Mouse (Mus musculus) gastrocnemius, adult 2 months (tissue): ENCODE measurements around the gene Taf10. TPM values are rescaled to one million over a fixed set of nuclear protein-coding genes. Genes with fewer than 3 reads are reported as not detected.
"Not testable (repeated sequence)": the region's sequence is repeated elsewhere in the genome, so short reads cannot be mapped to it uniquely, and the experiment has no call there.

ENCODE experiments used
- DNase-seq: peaks from one replicate; pipeline ENCODE4 v3.0.0; 2022
- H3K27ac ChIP-seq: fragments of 200-600 bp; 2 replicates; pipeline ENCODE4 v1.8.1; 2022; ENCODE audit warnings: mild to moderate bottlenecking
- H3K4me3 ChIP-seq: fragments of 200-600 bp; 2 replicates; pipeline ENCODE4 v1.8.1; 2022; ENCODE audit warnings: mild to moderate bottlenecking, moderate library complexity
- CTCF ChIP-seq: fragments of 200-600 bp; IDR thresholded peaks from 2 replicates; pipeline ENCODE4 v1.8.1; 2022; ENCODE audit warnings: antibody characterized with exemption, mild to moderate bottlenecking, moderate library complexity
- intact Hi-C: fragments of 180-260 bp; cut with DNase I; formaldehyde crosslinking; loops from one replicate; pipeline ENCODE4 v1.15.1; 2025
- total RNA-seq, 2 experiments: library from RNA; stranded (reverse); gene quantifications; 2 replicates each; pipeline ENCODE4 v1.2.3; 2021

Taf10 gene
- total RNA-seq, 2 experiments from 2014 or later: 78.6 to 100 TPM

GRCm38 (mm10) chr7:105741978-105742377 lies 2.2 kb downstream of the Taf10 start:
- TF ChIP-seq CTCF: no peak
- H3K27ac ChIP-seq: no peak overlapping the region
- no peak for DNase-seq
- no peak overlapping the region for H3K4me3 ChIP-seq
- intact Hi-C loops: no loop called here

GRCm38 (mm10) chr7:105740851-105741250 lies 3.3 kb downstream of the Taf10 start:
- DNase-seq: no peak
- H3K4me3 ChIP-seq: no peak overlapping the region

GRCm38 (mm10) chr7:105740089-105740795 lies 3.9 kb downstream of the Taf10 start:
- TF ChIP-seq CTCF: no peak
- intact Hi-C loops: no loop called here
- DNase-seq: no peak
- Histone ChIP-seq H3K4me3 (no peak overlapping the region), H3K27ac (peak overlapping the region; percentile 99)

More at GRCm38 (mm10) chr7:105740851-105741250, 3.3 kb downstream of the Taf10 start:
- no peak for TF ChIP-seq CTCF
- intact Hi-C loops: no loop called here
- no peak overlapping the region for H3K27ac ChIP-seq

GRCm38 (mm10) chr7:105738948-105739347 lies 5.2 kb downstream of the Taf10 start:
- peak; percentile 68 for DNase-seq
- TF ChIP-seq CTCF: no peak
- intact Hi-C loops: loop anchor here (5.0 to 10.0 kb wide), 2 partner anchors 97 to 184 kb away; partner anchors contain the start of genes Arfip2, Gm45799, Smpd1 and Timm10b

GRCm38 (mm10) chr7:105738286-105738685 lies 5.9 kb downstream of the Taf10 start:
- peak overlapping the region; percentile 99 for H3K27ac ChIP-seq
- no peak for DNase-seq
- H3K4me3 ChIP-seq: peak overlapping the region; percentile 77
- TF ChIP-seq CTCF: no peak
- intact Hi-C loops: loop anchor here (5.0 to 10.0 kb wide), 2 partner anchors 96 to 183 kb away; partner anchors contain the start of genes Arfip2, Gm45799, Smpd1 and Timm10b

More at GRCm38 (mm10) chr7:105738948-105739347, 5.2 kb downstream of the Taf10 start:
- peak overlapping the region; percentile 99 for H3K27ac ChIP-seq
- H3K4me3 ChIP-seq: peak overlapping the region; percentile 77

GRCm38 (mm10) chr7:105737648-105738047 lies 6.5 kb downstream of the Taf10 start:
- no peak for DNase-seq
- peak overlapping the region; percentile 77 for H3K4me3 ChIP-seq
- peak overlapping the region; percentile 99 for H3K27ac ChIP-seq
- intact Hi-C loops: loop anchor here (2.0 to 10.0 kb wide), 3 partner anchors 73 to 183 kb away; partner anchors contain the start of genes Arfip2, Gm45799, Mrpl17 and Smpd1
- TF ChIP-seq CTCF: no peak

- intact Hi-C loops: loop anchor here (2.0 to 10.0 kb wide), 3 partner anchors 74 to 182 kb away; partner anchors contain the start of genes Arfip2, Gm45799, Mrpl17 and Smpd1
- H3K27ac ChIP-seq: peak within 1 kb of the TSS; percentile 99
- no peak for TF ChIP-seq CTCF
- H3K4me3 ChIP-seq: peak within 1 kb of the TSS; percentile 77
- peak; percentile 57 for DNase-seq
Measured at GRCm38 (mm10) chr7:105736911-105737521, 7.1 kb downstream of the Taf10 start, which contains the start of gene Rrp8. TSS of gene Rrp8 (minus strand) at chr7:105737385.

- peak within 1 kb of the TSS; percentile 77 for H3K4me3 ChIP-seq
Measured at GRCm38 (mm10) chr7:105736264-105736901, 7.8 kb downstream of the Taf10 start, which contains the start of gene Ilk. TSS of gene Ilk (plus strand) at chr7:105736592.

GRCm38 (mm10) chr7:105735464-105735863 lies 8.7 kb downstream of the Taf10 start:
- Histone ChIP-seq H3K4me3 (peak overlapping the region; percentile 77), H3K27ac (peak overlapping the region; percentile 99)
- intact Hi-C loops: loop anchor here (5.0 to 10.0 kb wide), 2 partner anchors 93 to 181 kb away; partner anchors contain the start of genes Arfip2, Gm45799, Smpd1 and Timm10b
- not testable (repeated sequence) for DNase-seq

More at GRCm38 (mm10) chr7:105736264-105736901, 7.8 kb downstream of the Taf10 start, which contains the start of gene Ilk:
- TF ChIP-seq CTCF: 0 out of 2 replicates have a peak, but pooled peaks have one; percentile 8
- peak; percentile 97 for DNase-seq
- intact Hi-C loops: loop anchor here (2.0 to 10.0 kb wide), 3 partner anchors 74 to 182 kb away; partner anchors contain the start of genes Arfip2, Gm45799, Mrpl17 and Smpd1
- peak within 1 kb of the TSS; percentile 99 for H3K27ac ChIP-seq

GRCm38 (mm10) chr7:105734826-105735225 lies 9.3 kb downstream of the Taf10 start:
- intact Hi-C loops: loop anchor here (5.0 to 10.0 kb wide), 2 partner anchors 93 to 180 kb away; partner anchors contain the start of genes Arfip2, Gm45799, Smpd1 and Timm10b
- TF ChIP-seq CTCF: no peak
- H3K27ac ChIP-seq: peak overlapping the region; percentile 99
- H3K4me3 ChIP-seq: no peak overlapping the region
- no peak for DNase-seq

GRCm38 (mm10) chr7:105733836-105734235 lies 10.3 kb downstream of the Taf10 start:
- no peak for TF ChIP-seq CTCF
- DNase-seq: no peak
- Histone ChIP-seq H3K4me3 (no peak overlapping the region), H3K27ac (no peak overlapping the region)
- intact Hi-C loops: loop anchor here (10.0 kb wide), 1 partner anchor 179 kb away; the partner anchor contains the start of gene Smpd1
